Mouse (Mus musculus): ENCODE data around the gene Cradd.

GRCm38 (mm10) chr10:95213311-95213710 lies 110.6 kb downstream of the Cradd start:
- no peak for TF ChIP-seq GATA1 (IDR thresholded peaks at IDR 0.05; ENCODE audit: borderline replicate concordance, low read length)
- TF ChIP-seq FLI1 (IDR thresholded peaks at IDR 0.05; ENCODE audit: low read length), result no peak
